Mouse (Mus musculus): ENCODE results near the gene Ankrd40. TPM values are rescaled to one million over a fixed set of nuclear protein-coding genes. Genes with fewer than 3 reads are reported as not detected.
A peak's percentile ranks its signal among the peaks of the same experiment; 100 is the strongest.

Gene Ankrd40
- polyA plus RNA-seq, 1 experiment = 80.8 TPM

DNA sequence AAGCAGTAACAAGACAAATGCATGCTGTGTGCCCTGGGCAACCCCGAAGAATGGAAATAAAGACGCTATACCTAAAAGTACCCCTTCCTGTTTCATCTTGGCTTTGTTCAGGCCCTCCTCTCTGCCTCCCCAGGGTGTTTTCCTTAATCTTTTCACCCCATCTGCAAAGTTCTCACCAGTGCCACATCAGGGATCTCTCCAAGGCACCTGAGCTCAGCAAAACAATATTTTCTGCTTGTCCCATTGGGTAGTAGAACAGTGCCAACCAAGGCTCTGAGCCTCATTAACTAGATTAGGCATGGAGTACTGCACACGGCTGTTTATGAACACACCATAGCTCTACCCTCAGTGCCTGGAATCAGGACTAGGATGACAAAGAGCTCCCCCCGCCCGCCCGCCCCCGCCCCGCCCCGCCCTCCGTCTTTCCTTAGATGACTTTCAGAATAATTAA, 815 bp upstream of the Ankrd40 start:
- H3K36me3 ChIP-seq (ENCODE audit: control insufficient read depth, insufficient read depth, low read length) = no peaks in the 10 kb centered on the region
- H3K27ac ChIP-seq (ENCODE audit: control insufficient read depth, insufficient read depth, low read depth, low read length) = peak overlapping the region; percentile 87
- no peak for TF ChIP-seq POLR2A (IDR thresholded peaks at IDR 0.05; ENCODE audit: control insufficient read depth, low read depth, low read length)
- TF ChIP-seq CTCF (IDR thresholded peaks at IDR 0.05; ENCODE audit: control insufficient read depth, insufficient read depth, insufficient replicate concordance, low read depth, low read length) = no peak
- H3K27me3 ChIP-seq (ENCODE audit: control insufficient read depth, insufficient read depth, low read length) = no peaks in the 10 kb centered on the region
- peaks cover 5% of the 10 kb centered on the region for H3K4me1 ChIP-seq (ENCODE audit: control insufficient read depth, insufficient read depth, low read length)
- no peak overlapping the region for H3K4me3 ChIP-seq (ENCODE audit: control insufficient read depth, low read depth, low read length)

GRCm38 (mm10) chr11:94328644-94329025, 834 bp downstream of the Ankrd40 start:
- TF ChIP-seq CTCF (IDR thresholded peaks at IDR 0.05; ENCODE audit: control insufficient read depth, insufficient read depth, insufficient replicate concordance, low read depth, low read length) (no peak), POLR2A (IDR thresholded peaks at IDR 0.05; ENCODE audit: control insufficient read depth, low read depth, low read length) (no peak)
- Histone ChIP-seq H3K36me3 (ENCODE audit: control insufficient read depth, insufficient read depth, low read length) (no peaks in the 10 kb centered on the region), H3K27me3 (ENCODE audit: control insufficient read depth, insufficient read depth, low read length) (no peaks in the 10 kb centered on the region), H3K4me1 (ENCODE audit: control insufficient read depth, insufficient read depth, low read length) (peaks cover 3% of the 10 kb centered on the region), H3K4me3 (ENCODE audit: control insufficient read depth, low read depth, low read length) (peak overlapping the region; percentile 81), H3K27ac (ENCODE audit: control insufficient read depth, insufficient read depth, low read depth, low read length) (peak overlapping the region; percentile 55; the same call in 1 of the 2 replicates)

DNA sequence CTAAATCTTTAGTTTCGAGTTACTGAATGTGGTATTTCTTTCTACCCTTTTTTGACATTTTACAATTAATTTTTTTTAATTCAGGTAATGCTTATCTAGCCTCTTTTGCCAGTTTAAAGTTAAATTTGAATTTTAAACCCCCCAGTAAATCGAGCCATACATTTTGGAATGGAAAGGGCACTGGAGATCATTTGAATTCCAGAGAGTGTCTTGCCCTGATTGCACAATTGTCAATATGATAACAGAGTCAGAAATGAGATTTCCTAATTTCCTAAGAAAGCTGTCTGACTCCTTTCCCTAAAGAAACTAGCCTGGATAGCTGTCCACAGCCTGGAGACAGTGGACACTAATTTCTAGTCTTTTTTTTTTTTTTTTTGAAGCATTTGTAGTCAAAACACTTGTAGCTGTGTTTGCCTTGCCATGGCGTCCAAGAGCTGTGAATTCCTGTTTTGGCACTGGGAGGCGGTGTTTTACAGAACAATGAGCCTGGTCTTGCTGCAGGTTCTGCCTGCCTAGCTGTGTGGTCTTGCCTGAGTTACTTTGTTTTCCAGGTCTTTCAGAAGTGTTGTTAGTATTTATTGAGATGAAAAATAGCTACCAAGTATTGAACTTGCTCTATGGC, 1.6 kb downstream of the Ankrd40 start:
- Histone ChIP-seq H3K27me3 (ENCODE audit: control insufficient read depth, insufficient read depth, low read length) (no peaks in the 10 kb centered on the region), H3K4me3 (ENCODE audit: control insufficient read depth, low read depth, low read length) (no peak overlapping the region), H3K4me1 (ENCODE audit: control insufficient read depth, insufficient read depth, low read length) (peaks cover 3% of the 10 kb centered on the region), H3K27ac (ENCODE audit: control insufficient read depth, insufficient read depth, low read depth, low read length) (no peak overlapping the region), H3K36me3 (ENCODE audit: control insufficient read depth, insufficient read depth, low read length) (no peaks in the 10 kb centered on the region)
- TF ChIP-seq CTCF (IDR thresholded peaks at IDR 0.05; ENCODE audit: control insufficient read depth, insufficient read depth, insufficient replicate concordance, low read depth, low read length) (peak; percentile 24; the same call in 1 of the 2 replicates), POLR2A (IDR thresholded peaks at IDR 0.05; ENCODE audit: control insufficient read depth, low read depth, low read length) (no peak)

DNA sequence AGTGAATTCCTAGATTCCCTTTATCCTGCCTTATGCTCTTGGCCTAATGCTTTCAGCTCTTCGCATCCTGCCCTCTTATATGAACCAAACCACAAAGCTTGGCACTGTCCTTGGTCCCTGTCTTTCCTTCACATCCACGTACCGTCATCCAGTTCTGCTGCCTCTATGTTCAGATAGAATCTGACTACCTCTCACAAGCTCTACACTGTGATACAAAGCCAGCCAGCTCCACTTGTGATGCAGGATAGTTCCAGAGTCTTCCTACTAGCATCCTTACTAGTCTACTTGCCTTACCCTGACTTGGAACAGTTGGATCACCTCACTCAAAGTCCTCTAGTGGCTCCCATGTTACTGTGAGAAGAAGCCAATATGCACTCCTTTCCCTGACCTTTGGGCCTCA, 2.4 kb downstream of the Ankrd40 start:
- Histone ChIP-seq H3K4me3 (ENCODE audit: control insufficient read depth, low read depth, low read length) (no peak overlapping the region), H3K27ac (ENCODE audit: control insufficient read depth, insufficient read depth, low read depth, low read length) (no peak overlapping the region), H3K36me3 (ENCODE audit: control insufficient read depth, insufficient read depth, low read length) (peaks cover 1% of the 10 kb centered on the region; the same call in 1 of the 2 replicates), H3K4me1 (ENCODE audit: control insufficient read depth, insufficient read depth, low read length) (peaks cover 3% of the 10 kb centered on the region), H3K27me3 (ENCODE audit: control insufficient read depth, insufficient read depth, low read length) (no peaks in the 10 kb centered on the region)
- TF ChIP-seq POLR2A (IDR thresholded peaks at IDR 0.05; ENCODE audit: control insufficient read depth, low read depth, low read length) (no peak), CTCF (IDR thresholded peaks at IDR 0.05; ENCODE audit: control insufficient read depth, insufficient read depth, insufficient replicate concordance, low read depth, low read length) (no peak)

DNA sequence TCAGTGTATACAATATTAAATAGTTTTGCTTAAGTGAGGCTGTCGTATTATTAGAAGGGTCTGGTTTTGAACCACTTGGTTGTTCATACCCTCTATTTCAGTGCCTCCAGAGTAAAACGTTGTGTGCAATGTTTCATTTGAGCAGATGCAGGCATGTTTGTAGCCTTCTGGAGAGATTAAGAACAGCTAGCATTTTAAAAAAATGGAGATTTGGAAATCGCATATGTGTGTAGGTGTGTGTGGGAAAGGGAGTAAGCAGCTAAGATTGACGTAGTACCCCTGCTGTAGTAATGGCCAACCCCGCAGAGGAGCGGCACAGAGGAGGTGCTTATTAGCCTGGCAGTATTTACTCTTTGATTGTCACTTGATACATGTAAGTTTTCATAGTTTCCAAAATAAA, 4.9 kb downstream of the Ankrd40 start:
- TF ChIP-seq CTCF (IDR thresholded peaks at IDR 0.05; ENCODE audit: control insufficient read depth, insufficient read depth, insufficient replicate concordance, low read depth, low read length) (no peak), POLR2A (IDR thresholded peaks at IDR 0.05; ENCODE audit: control insufficient read depth, low read depth, low read length) (no peak)
- no peaks in the 10 kb centered on the region for H3K27me3 ChIP-seq (ENCODE audit: control insufficient read depth, insufficient read depth, low read length)
- H3K27ac ChIP-seq (ENCODE audit: control insufficient read depth, insufficient read depth, low read depth, low read length) = no peak overlapping the region
- no peak overlapping the region for H3K4me3 ChIP-seq (ENCODE audit: control insufficient read depth, low read depth, low read length)
- H3K4me1 ChIP-seq (ENCODE audit: control insufficient read depth, insufficient read depth, low read length) = no peaks in the 10 kb centered on the region
- peaks cover 1% of the 10 kb centered on the region; the same call in 1 of the 2 replicates for H3K36me3 ChIP-seq (ENCODE audit: control insufficient read depth, insufficient read depth, low read length)

- Histone ChIP-seq H3K4me1 (ENCODE audit: control insufficient read depth, insufficient read depth, low read length) (no peaks in the 10 kb centered on the region), H3K4me3 (ENCODE audit: control insufficient read depth, low read depth, low read length) (no peak overlapping the region), H3K27ac (ENCODE audit: control insufficient read depth, insufficient read depth, low read depth, low read length) (no peak overlapping the region), H3K36me3 (ENCODE audit: control insufficient read depth, insufficient read depth, low read length) (peaks cover 1% of the 10 kb centered on the region; the same call in 1 of the 2 replicates), H3K27me3 (ENCODE audit: control insufficient read depth, insufficient read depth, low read length) (no peaks in the 10 kb centered on the region)
- no peak for TF ChIP-seq CTCF (IDR thresholded peaks at IDR 0.05; ENCODE audit: control insufficient read depth, insufficient read depth, insufficient replicate concordance, low read depth, low read length)
- TF ChIP-seq POLR2A (IDR thresholded peaks at IDR 0.05; ENCODE audit: control insufficient read depth, low read depth, low read length) = no peak
These were observed 6.7 kb downstream of the Ankrd40 start for GRCm38 (mm10) chr11:94334386-94334968.

DNA sequence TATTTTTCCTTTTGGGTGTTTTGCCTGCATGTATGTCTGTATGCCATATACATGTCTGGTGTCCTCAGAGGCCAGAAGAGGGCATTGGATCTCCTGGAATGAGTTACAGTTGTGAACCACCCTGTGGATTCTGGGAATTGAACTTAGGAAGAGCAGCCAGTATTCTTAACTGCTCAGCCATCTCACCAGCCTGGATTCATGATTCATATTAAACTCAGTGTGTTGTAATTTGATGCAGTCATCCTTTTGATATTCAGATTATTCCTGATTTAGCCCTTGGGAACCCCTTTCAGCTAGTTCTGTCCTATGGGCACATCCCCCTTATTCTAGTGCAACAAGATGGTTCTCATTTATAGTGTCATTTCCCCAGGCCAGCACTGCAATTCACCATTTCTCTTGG, 8.8 kb downstream of the Ankrd40 start:
- no peak overlapping the region for H3K4me3 ChIP-seq (ENCODE audit: control insufficient read depth, low read depth, low read length)
- no peak for TF ChIP-seq CTCF (IDR thresholded peaks at IDR 0.05; ENCODE audit: control insufficient read depth, insufficient read depth, insufficient replicate concordance, low read depth, low read length)
- no peak for TF ChIP-seq POLR2A (IDR thresholded peaks at IDR 0.05; ENCODE audit: control insufficient read depth, low read depth, low read length)
- peaks cover 1% of the 10 kb centered on the region; the same call in 1 of the 2 replicates for H3K36me3 ChIP-seq (ENCODE audit: control insufficient read depth, insufficient read depth, low read length)
- H3K27ac ChIP-seq (ENCODE audit: control insufficient read depth, insufficient read depth, low read depth, low read length) = no peak overlapping the region
- no peaks in the 10 kb centered on the region for H3K27me3 ChIP-seq (ENCODE audit: control insufficient read depth, insufficient read depth, low read length)
- H3K4me1 ChIP-seq (ENCODE audit: control insufficient read depth, insufficient read depth, low read length) = no peaks in the 10 kb centered on the region

All from testis, adult 2 months (tissue).